Mouse (Mus musculus): ENCODE measurements around the gene Smarcc1.

DNA sequence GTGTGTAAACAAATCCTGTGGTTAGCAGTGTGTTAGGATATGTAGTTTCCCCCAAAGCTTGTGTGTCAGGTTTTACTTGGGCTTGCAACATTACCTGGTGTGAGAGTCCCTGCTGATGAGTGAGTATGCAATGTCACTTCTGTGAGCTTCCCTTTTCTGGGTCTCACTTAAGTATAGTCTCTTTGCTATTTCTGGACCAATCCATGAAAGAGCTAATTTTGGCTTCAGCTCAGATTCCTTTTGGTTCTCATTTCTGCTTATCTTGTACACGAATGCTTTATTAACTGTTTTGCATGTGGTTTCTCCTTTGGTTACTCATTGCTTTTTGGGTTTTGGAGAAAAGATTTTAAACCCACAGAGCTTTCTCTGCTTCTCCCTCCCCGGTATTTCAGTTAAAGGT lies 82.4 kb downstream of the Smarcc1 start:
- no peak for TF ChIP-seq CTCF (IDR thresholded peaks at IDR 0.05; ENCODE audit: control insufficient read depth, insufficient read depth, low read length)
- TF ChIP-seq POLR2A (IDR thresholded peaks at IDR 0.05; ENCODE audit: borderline replicate concordance, control insufficient read depth, low read depth, low read length), result no peak

Measured in bone marrow, adult 2 months (tissue).